Mouse (Mus musculus) thymus, adult 2 months (tissue): ENCODE measurements around the gene Gpx7. TPM values are rescaled to one million over a fixed set of nuclear protein-coding genes. Genes with fewer than 3 reads are reported as not detected.

Experiments used
- DNase-seq: peaks from one replicate; pipeline ENCODE4 v3.0.0; 2021
- H3K27ac ChIP-seq: fragments of 200-500 bp; 2 replicates; pipeline ENCODE4 v1.5.1; 2012; ENCODE audit warnings: low read length, control low read depth; ENCODE audit not compliant: control insufficient read depth, insufficient read depth
- H3K27me3 ChIP-seq: fragments of 200-500 bp; 2 replicates; pipeline ENCODE4 v1.6.1; 2012; ENCODE audit warnings: mild to moderate bottlenecking, low read length, moderate library complexity, mixed read lengths; ENCODE audit not compliant: control insufficient read depth, insufficient read depth
- H3K36me3 ChIP-seq: fragments of 200-500 bp; 2 replicates; pipeline ENCODE4 v1.6.1; 2012; ENCODE audit warnings: mild to moderate bottlenecking, low read length, moderate library complexity; ENCODE audit not compliant: control insufficient read depth, insufficient read depth
- H3K4me1 ChIP-seq: fragments of 200-500 bp; replicated peaks from 2 replicates; pipeline ENCODE4 v1.6.1; 2012; ENCODE audit warnings: low read length; ENCODE audit not compliant: control insufficient read depth, insufficient read depth
- H3K4me3 ChIP-seq: fragments of 200-500 bp; 2 replicates; pipeline ENCODE4 v1.5.1; 2012; ENCODE audit warnings: mild to moderate bottlenecking, low read length, control low read depth, moderate library complexity; ENCODE audit not compliant: control insufficient read depth, insufficient read depth
- CTCF ChIP-seq: fragments of 200-500 bp; IDR thresholded peaks from 2 replicates; pipeline ENCODE4 v1.5.1; 2012; ENCODE audit warnings: mild to moderate bottlenecking, control low read depth, low read length, moderate library complexity, borderline replicate concordance; ENCODE audit not compliant: control insufficient read depth, poor library complexity, insufficient read depth; ENCODE audit errors: extremely low read depth
- POLR2A ChIP-seq: fragments of 200-500 bp; IDR thresholded peaks from 2 replicates; pipeline ENCODE4 v1.6.1; 2012; ENCODE audit warnings: mild to moderate bottlenecking, low read length, control low read depth, moderate library complexity; ENCODE audit not compliant: control insufficient read depth, poor library complexity, insufficient read depth; ENCODE audit errors: extremely low read depth
- WGBS: fragments of 180-500 bp; shearing (Covaris S2); methylation state at CpG from one replicate; pipeline ENCODE4 v1.1.7; 2018; 5-methylcytosine and 5-hydroxymethylcytosine counted together
- polyA plus RNA-seq: library from polyadenylated mRNA; depleted of rRNA; stranded (reverse); fragments of >200 nt; gene quantifications from 2 replicates; pipeline ENCODE4 v1.2.3, GENCODE M21; 2012

Gene Gpx7
- polyA plus RNA-seq, 1 experiment: 4.7 TPM

- TF ChIP-seq CTCF (no peak), POLR2A (no peak)
- no peak overlapping the region for H3K27ac ChIP-seq
- no peaks in the 10 kb centered on the region for H3K36me3 ChIP-seq
- no peak overlapping the region for H3K4me3 ChIP-seq
- H3K4me1 ChIP-seq: no peaks in the 10 kb centered on the region
- peaks cover 3% of the 10 kb centered on the region; the same call in 1 of the 2 replicates for H3K27me3 ChIP-seq
- WGBS: 70% methylated on average over 1 of the region's 1 CpGs
- no peak for DNase-seq
Observed at GRCm38 (mm10) chr4:108386087-108386486, 20.7 kb downstream of the Gpx7 start.

GRCm38 (mm10) chr4:108383183-108383714 is 23.5 kb downstream of the Gpx7 start, which contains the start of gene Shisal2a:
Gene Shisal2a, minus strand, starts transcription at chr4:108383349.
- no peaks in the 10 kb centered on the region for H3K36me3 ChIP-seq
- H3K4me3 ChIP-seq: no peak within 1 kb of the TSS
- H3K4me1 ChIP-seq: no peaks in the 10 kb centered on the region
- 5% methylated on average over 55 of the region's 55 CpGs for WGBS
- peaks cover 3% of the 10 kb centered on the region; the same call in 1 of the 2 replicates for H3K27me3 ChIP-seq
- no peak within 1 kb of the TSS for H3K27ac ChIP-seq
- TF ChIP-seq CTCF (no peak), POLR2A (no peak)
- DNase-seq: peak; percentile 5

DNA sequence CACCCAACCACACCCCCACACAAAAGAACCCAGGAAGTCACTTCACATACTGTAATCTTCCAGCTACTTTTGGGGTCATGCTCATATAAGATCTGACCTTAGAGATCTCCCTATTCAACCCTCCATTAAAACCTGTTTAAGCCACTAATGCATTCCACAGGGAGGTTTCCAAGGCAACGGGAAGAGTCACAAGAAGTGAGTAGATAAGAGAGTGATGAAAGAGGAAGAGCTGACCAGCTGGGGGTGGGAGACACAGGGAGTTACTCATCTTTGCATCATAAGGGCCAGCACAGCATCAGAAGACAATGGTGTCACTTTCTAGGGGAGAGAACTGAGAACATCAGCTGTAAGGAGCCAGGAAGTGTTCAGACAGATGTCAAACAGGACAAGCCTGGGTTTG is 26.6 kb downstream of the Gpx7 start:
- Histone ChIP-seq H3K27ac (no peak overlapping the region), H3K4me3 (no peak overlapping the region), H3K36me3 (no peaks in the 10 kb centered on the region), H3K27me3 (no peaks in the 10 kb centered on the region; the same call in 1 of the 2 replicates), H3K4me1 (no peaks in the 10 kb centered on the region)
- TF ChIP-seq POLR2A (no peak), CTCF (no peak)
- 17% methylated on average over 1 of the region's 1 CpGs for WGBS
- DNase-seq: no peak

DNA sequence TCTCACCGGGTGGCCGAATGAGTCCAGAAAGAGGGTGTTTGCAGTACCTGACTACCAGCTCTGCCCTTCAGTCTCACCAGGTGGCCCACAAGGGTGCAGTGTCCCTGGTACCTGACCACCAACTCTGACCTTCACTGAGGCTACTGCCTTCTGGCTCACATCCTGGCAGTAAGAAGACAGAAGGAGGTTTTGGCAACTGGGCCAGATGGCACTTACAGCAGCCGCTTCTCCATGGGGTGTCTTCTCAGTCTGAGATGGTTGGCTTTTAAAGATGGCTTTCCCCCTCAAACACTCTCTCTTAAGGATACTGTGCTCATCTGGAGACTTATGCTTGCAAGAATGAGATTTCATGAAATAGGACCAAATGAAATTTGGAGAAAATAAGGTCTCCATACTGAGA is 27.3 kb downstream of the Gpx7 start:
- no peaks in the 10 kb centered on the region; the same call in 1 of the 2 replicates for H3K27me3 ChIP-seq
- TF ChIP-seq CTCF (no peak), POLR2A (no peak)
- no peak overlapping the region for H3K4me3 ChIP-seq
- 90% methylated on average over 3 of the region's 3 CpGs for WGBS
- no peak overlapping the region for H3K27ac ChIP-seq
- H3K4me1 ChIP-seq: no peaks in the 10 kb centered on the region
- no peak for DNase-seq
- H3K36me3 ChIP-seq: no peaks in the 10 kb centered on the region

DNA sequence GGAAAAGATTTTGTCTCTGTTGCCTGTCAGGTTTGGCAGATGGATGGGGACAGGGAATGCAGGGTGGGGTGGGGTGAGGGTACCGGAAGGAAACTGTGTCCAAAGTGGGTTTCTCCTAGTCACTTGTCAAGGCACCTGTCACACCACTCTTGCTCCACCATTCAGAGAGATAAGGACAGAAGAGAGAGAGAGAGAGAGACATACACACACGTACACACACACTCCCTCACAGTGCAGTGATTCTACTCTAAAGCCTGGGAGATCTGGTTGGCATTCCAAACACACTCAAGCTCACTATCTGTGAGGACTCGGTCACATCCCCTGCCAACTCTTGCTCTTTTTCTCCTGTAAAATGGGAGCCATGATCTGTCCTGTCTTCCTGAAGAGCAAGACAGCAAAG is 34.6 kb downstream of the Gpx7 start:
- Histone ChIP-seq H3K4me3 (no peak overlapping the region), H3K27ac (no peak overlapping the region), H3K27me3 (no peaks in the 10 kb centered on the region), H3K4me1 (no peaks in the 10 kb centered on the region), H3K36me3 (no peaks in the 10 kb centered on the region)
- no peak for DNase-seq
- TF ChIP-seq CTCF (no peak), POLR2A (no peak)
- WGBS: 91% methylated on average over 3 of the region's 3 CpGs

- Histone ChIP-seq H3K36me3 (no peaks in the 10 kb centered on the region), H3K27ac (no peak overlapping the region), H3K4me3 (no peak overlapping the region), H3K4me1 (no peaks in the 10 kb centered on the region), H3K27me3 (no peaks in the 10 kb centered on the region)
- DNase-seq: no peak
- WGBS: 69% methylated on average over 3 of the region's 3 CpGs
- TF ChIP-seq POLR2A (no peak), CTCF (no peak)
Observed at GRCm38 (mm10) chr4:108371421-108371820, 35.3 kb downstream of the Gpx7 start.

- TF ChIP-seq CTCF (no peak), POLR2A (no peak)
- Histone ChIP-seq H3K27me3 (no peaks in the 10 kb centered on the region), H3K36me3 (no peaks in the 10 kb centered on the region), H3K4me3 (no peak overlapping the region), H3K4me1 (no peaks in the 10 kb centered on the region), H3K27ac (no peak overlapping the region)
- DNase-seq: no peak
- 23% methylated on average over 4 of the region's 4 CpGs for WGBS
Observed at GRCm38 (mm10) chr4:108370409-108370808, 36.4 kb downstream of the Gpx7 start.
